Mouse (Mus musculus) midbrain, embryonic 16.5 days (tissue): ENCODE measurements around the gene Tspan12. TPM values are rescaled to one million over a fixed set of nuclear protein-coding genes. Genes with fewer than 3 reads are reported as not detected.

ENCODE experiments used
- ATAC-seq: fragments of 200-750 bp; cut with Nextera tagmentation; 2 replicates; pipeline ENCODE4 v1.8.0; 2017; ENCODE audit warnings: moderate TSS enrichment
- H3K27ac ChIP-seq: fragments of 300-500 bp; sonication (generic); 2 replicates; pipeline ENCODE4 v1.5.1; 2014; ENCODE audit warnings: mild to moderate bottlenecking, low read length, mixed read lengths
- H3K27me3 ChIP-seq: fragments of 300-500 bp; sonication (generic); 2 replicates; pipeline ENCODE4 v1.6.1; 2014; ENCODE audit warnings: low read depth, low read length, mixed read lengths; ENCODE audit not compliant: control insufficient read depth, insufficient read depth
- H3K36me3 ChIP-seq: fragments of 300-500 bp; sonication (generic); 2 replicates; pipeline ENCODE4 v1.6.1; 2014; ENCODE audit warnings: mild to moderate bottlenecking, low read length, moderate library complexity, mixed read lengths; ENCODE audit not compliant: control insufficient read depth, insufficient read depth
- H3K4me1 ChIP-seq: fragments of 300-500 bp; sonication (generic); 2 replicates; pipeline ENCODE4 v1.6.1; 2014; ENCODE audit warnings: mild to moderate bottlenecking, low read length, mixed read lengths; ENCODE audit not compliant: control insufficient read depth, insufficient read depth
- H3K4me2 ChIP-seq: fragments of 300-500 bp; sonication (generic); 2 replicates; pipeline ENCODE4 v1.6.1; 2014; ENCODE audit warnings: mild to moderate bottlenecking, low read length, mixed read lengths
- H3K4me3 ChIP-seq: fragments of 300-500 bp; sonication (generic); 2 replicates; pipeline ENCODE4 v1.5.1; 2014; ENCODE audit warnings: low read depth, mild to moderate bottlenecking, low read length, moderate library complexity, mixed read lengths
- H3K9ac ChIP-seq: fragments of 300-500 bp; sonication (generic); 2 replicates; pipeline ENCODE4 v1.6.1; 2014; ENCODE audit warnings: low read depth, low read length, mixed read lengths
- H3K9me3 ChIP-seq: fragments of 300-500 bp; sonication (generic); replicated peaks from 2 replicates; pipeline ENCODE4 v1.6.1; 2014; ENCODE audit warnings: mild to moderate bottlenecking, low read length, mixed read lengths; ENCODE audit not compliant: control insufficient read depth, poor library complexity, severe bottlenecking
- WGBS: fragments of 180-500 bp; shearing (Covaris S2); extraction: QIAGEN DNeasy Blood & Tissue Kit; methylation state at CpG from one replicate; pipeline ENCODE4 v1.1.7; 2014; 5-methylcytosine and 5-hydroxymethylcytosine counted together
- polyA plus RNA-seq: library from polyadenylated mRNA; unstranded; fragments of >200 nt; fragmentation: Nextera tagmentation; extraction: Ambion mirVana; gene quantifications from 2 replicates; pipeline ENCODE4 v1.2.1, GENCODE M21; 2015

Gene Tspan12
- polyA plus RNA-seq, 1 experiment from 2014 or later = 63.2 TPM

- Histone ChIP-seq H3K4me2 (no peak overlapping the region), H3K36me3 (no peaks in the 10 kb centered on the region), H3K4me3 (no peak overlapping the region), H3K9me3 (no peaks in the 10 kb centered on the region), H3K9ac (no peak overlapping the region), H3K4me1 (no peaks in the 10 kb centered on the region), H3K27me3 (no peaks in the 10 kb centered on the region), H3K27ac (no peak overlapping the region)
- no peak for ATAC-seq
- WGBS = 86% methylated on average over 7 of the region's 7 CpGs
Observed at GRCm38 (mm10) chr6:21822721-21823134, 29.6 kb downstream of the Tspan12 start.

- Histone ChIP-seq H3K9ac (no peak overlapping the region), H3K36me3 (no peaks in the 10 kb centered on the region), H3K4me2 (no peak overlapping the region), H3K4me1 (no peaks in the 10 kb centered on the region), H3K27me3 (no peaks in the 10 kb centered on the region), H3K27ac (no peak overlapping the region), H3K9me3 (no peaks in the 10 kb centered on the region), H3K4me3 (no peak overlapping the region)
- ATAC-seq = no peak
- WGBS = 40% methylated on average over 5 of the region's 5 CpGs
Observed at GRCm38 (mm10) chr6:21818107-21818807, 34.1 kb downstream of the Tspan12 start.

- no peak overlapping the region for H3K9ac ChIP-seq
- ATAC-seq = no peak
- no peaks in the 10 kb centered on the region for H3K4me1 ChIP-seq
- no peak overlapping the region for H3K4me2 ChIP-seq
- 92% methylated on average over 7 of the region's 7 CpGs for WGBS
- no peaks in the 10 kb centered on the region for H3K36me3 ChIP-seq
- H3K9me3 ChIP-seq = no peaks in the 10 kb centered on the region
- no peak overlapping the region for H3K4me3 ChIP-seq
- no peaks in the 10 kb centered on the region for H3K27me3 ChIP-seq
- no peak overlapping the region for H3K27ac ChIP-seq
Observed at GRCm38 (mm10) chr6:21806005-21806404, 46.3 kb downstream of the Tspan12 start.

DNA sequence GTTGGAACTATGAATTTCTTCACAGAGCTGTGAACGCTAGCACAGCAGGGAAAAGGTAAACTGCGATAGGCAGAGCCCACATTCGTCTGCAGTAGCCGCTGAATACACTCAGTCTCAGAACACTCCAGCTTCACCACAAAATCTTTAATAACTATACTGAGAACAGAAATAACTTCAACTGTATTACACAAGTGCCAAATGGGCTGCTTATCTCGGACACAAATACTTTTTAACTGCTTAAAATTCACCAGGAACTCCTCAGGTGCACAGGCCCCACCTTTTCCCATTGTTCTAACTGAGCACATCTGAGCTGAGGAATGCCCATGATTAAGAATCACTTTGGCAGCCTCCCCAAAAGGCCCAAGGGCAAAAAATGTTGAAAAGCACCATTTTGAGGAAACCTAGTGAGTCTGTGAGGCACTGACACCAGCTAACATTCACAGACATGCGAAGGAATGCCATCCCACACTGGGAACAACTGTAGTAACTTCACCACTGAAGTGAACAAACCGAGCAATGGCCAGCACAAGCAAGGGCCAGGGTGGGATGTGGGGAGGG lies 47.2 kb downstream of the Tspan12 start:
- Histone ChIP-seq H3K4me2 (no peak overlapping the region), H3K27me3 (no peaks in the 10 kb centered on the region), H3K4me3 (no peak overlapping the region)

GRCm38 (mm10) chr6:21803483-21804340 lies 48.6 kb downstream of the Tspan12 start:
- no peak for ATAC-seq
- no peaks in the 10 kb centered on the region for H3K9me3 ChIP-seq
- H3K27ac ChIP-seq = no peak overlapping the region
- no peaks in the 10 kb centered on the region for H3K27me3 ChIP-seq
- no peak overlapping the region for H3K9ac ChIP-seq
- no peak overlapping the region for H3K4me2 ChIP-seq
- 83% methylated on average over 10 of the region's 10 CpGs for WGBS
- no peaks in the 10 kb centered on the region; the same call in 1 of the 2 replicates for H3K36me3 ChIP-seq
- H3K4me1 ChIP-seq = no peaks in the 10 kb centered on the region
- H3K4me3 ChIP-seq = no peak overlapping the region

More for the DNA sequence above, 47.2 kb downstream of the Tspan12 start:
- WGBS = 82% methylated on average over 7 of the region's 7 CpGs
- ATAC-seq = no peak
- Histone ChIP-seq H3K27ac (no peak overlapping the region), H3K36me3 (no peaks in the 10 kb centered on the region), H3K4me1 (no peaks in the 10 kb centered on the region), H3K9me3 (no peaks in the 10 kb centered on the region), H3K9ac (no peak overlapping the region)

- no peaks in the 10 kb centered on the region for H3K9me3 ChIP-seq
- H3K36me3 ChIP-seq = no peaks in the 10 kb centered on the region; the same call in 1 of the 2 replicates
- no peak overlapping the region for H3K9ac ChIP-seq
- no peaks in the 10 kb centered on the region for H3K4me1 ChIP-seq
- H3K4me2 ChIP-seq = no peak overlapping the region
- H3K4me3 ChIP-seq = no peak overlapping the region
- H3K27ac ChIP-seq = no peak overlapping the region
- 86% methylated on average over 9 of the region's 9 CpGs for WGBS
- no peaks in the 10 kb centered on the region for H3K27me3 ChIP-seq
- no peak for ATAC-seq
Observed at GRCm38 (mm10) chr6:21798581-21798980, 53.7 kb downstream of the Tspan12 start.

- 90% methylated on average over 4 of the region's 4 CpGs for WGBS
- H3K9me3 ChIP-seq = no peaks in the 10 kb centered on the region
- H3K36me3 ChIP-seq = no peaks in the 10 kb centered on the region; the same call in 1 of the 2 replicates
- H3K4me1 ChIP-seq = no peaks in the 10 kb centered on the region
- no peak overlapping the region for H3K4me3 ChIP-seq
- no peak for ATAC-seq
- H3K27me3 ChIP-seq = no peaks in the 10 kb centered on the region
- no peak overlapping the region for H3K9ac ChIP-seq
- no peak overlapping the region for H3K27ac ChIP-seq
- no peak overlapping the region for H3K4me2 ChIP-seq
Observed at GRCm38 (mm10) chr6:21797087-21797486, 55.2 kb downstream of the Tspan12 start.

- no peaks in the 10 kb centered on the region; the same call in 1 of the 2 replicates for H3K36me3 ChIP-seq
- no peaks in the 10 kb centered on the region for H3K27me3 ChIP-seq
- H3K9ac ChIP-seq = no peak overlapping the region
- ATAC-seq = no peak
- no peak overlapping the region for H3K4me2 ChIP-seq
- 75% methylated on average over 10 of the region's 10 CpGs for WGBS
- no peak overlapping the region for H3K27ac ChIP-seq
- no peak overlapping the region for H3K4me3 ChIP-seq
- H3K9me3 ChIP-seq = no peaks in the 10 kb centered on the region
- no peaks in the 10 kb centered on the region for H3K4me1 ChIP-seq
Observed at GRCm38 (mm10) chr6:21796413-21796812, 55.9 kb downstream of the Tspan12 start.

DNA sequence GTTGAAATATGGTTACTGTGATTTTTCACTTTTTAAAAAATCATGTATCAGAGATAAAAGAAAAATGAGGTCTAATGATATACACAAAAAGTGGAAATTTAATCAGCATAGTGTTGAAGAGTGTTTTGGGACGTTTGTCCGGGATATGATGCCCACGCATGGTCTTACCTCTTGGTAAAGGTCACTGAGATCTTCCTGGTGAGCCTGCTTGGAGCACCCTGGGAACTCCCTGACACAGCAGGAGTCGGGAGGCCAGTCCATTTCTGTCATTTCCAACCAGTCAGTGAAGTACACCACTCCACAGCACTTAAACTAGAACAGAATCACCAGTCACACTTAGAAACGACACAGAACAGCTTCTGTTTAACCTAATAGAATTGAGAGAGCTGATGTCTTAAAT lies 56.9 kb downstream of the Tspan12 start:
- H3K4me3 ChIP-seq = no peak overlapping the region
- no peaks in the 10 kb centered on the region for H3K27me3 ChIP-seq
- WGBS = 88% methylated on average over 5 of the region's 5 CpGs
- no peaks in the 10 kb centered on the region; the same call in 1 of the 2 replicates for H3K36me3 ChIP-seq
- H3K4me2 ChIP-seq = no peak overlapping the region
- H3K9ac ChIP-seq = no peak overlapping the region
- no peaks in the 10 kb centered on the region for H3K9me3 ChIP-seq
- no peaks in the 10 kb centered on the region for H3K4me1 ChIP-seq
- H3K27ac ChIP-seq = no peak overlapping the region
- ATAC-seq = no peak
